Mouse (Mus musculus) testis, adult 2 months (tissue): ENCODE results near the gene Apoe. TPM values are rescaled to one million over a fixed set of nuclear protein-coding genes. Genes with fewer than 3 reads are reported as not detected.

Experiments
- H3K27ac ChIP-seq: fragments of 200-500 bp; 2 replicates; pipeline ENCODE4 v1.5.1; 2012; ENCODE audit warnings: low read depth, low read length; ENCODE audit not compliant: control insufficient read depth, insufficient read depth
- H3K27me3 ChIP-seq: fragments of 200-500 bp; 2 replicates; pipeline ENCODE4 v1.6.1; 2012; ENCODE audit warnings: mild to moderate bottlenecking, low read length, moderate library complexity; ENCODE audit not compliant: control insufficient read depth, insufficient read depth
- H3K36me3 ChIP-seq: fragments of 200-500 bp; 2 replicates; pipeline ENCODE4 v1.6.1; 2012; ENCODE audit warnings: mild to moderate bottlenecking, low read length; ENCODE audit not compliant: control insufficient read depth, insufficient read depth
- H3K4me1 ChIP-seq: fragments of 200-500 bp; 2 replicates; pipeline ENCODE4 v1.6.1; 2012; ENCODE audit warnings: low read length; ENCODE audit not compliant: control insufficient read depth, insufficient read depth
- H3K4me3 ChIP-seq: fragments of 200-500 bp; 2 replicates; pipeline ENCODE4 v1.5.1; 2012; ENCODE audit warnings: low read depth, mild to moderate bottlenecking, low read length, moderate library complexity, mixed read lengths; ENCODE audit not compliant: control insufficient read depth
- CTCF ChIP-seq: fragments of 200-500 bp; IDR thresholded peaks from 2 replicates; pipeline ENCODE4 v1.5.1; 2012; ENCODE audit warnings: low read depth, mild to moderate bottlenecking, inconsistent platforms, low read length, moderate library complexity; ENCODE audit not compliant: control insufficient read depth, insufficient read depth, insufficient replicate concordance
- POLR2A ChIP-seq: fragments of 200-500 bp; IDR thresholded peaks from 2 replicates; pipeline ENCODE4 v1.6.1; 2012; ENCODE audit warnings: low read depth, mild to moderate bottlenecking, inconsistent platforms, low read length, moderate library complexity; ENCODE audit not compliant: control insufficient read depth
- polyA plus RNA-seq: library from polyadenylated mRNA; depleted of rRNA; stranded (reverse); fragments of >200 nt; gene quantifications from 2 replicates; pipeline ENCODE4 v1.2.3, GENCODE M21; 2012; rRNA removed

Gene Apoe
- polyA plus RNA-seq, 1 experiment: 122 TPM

DNA sequence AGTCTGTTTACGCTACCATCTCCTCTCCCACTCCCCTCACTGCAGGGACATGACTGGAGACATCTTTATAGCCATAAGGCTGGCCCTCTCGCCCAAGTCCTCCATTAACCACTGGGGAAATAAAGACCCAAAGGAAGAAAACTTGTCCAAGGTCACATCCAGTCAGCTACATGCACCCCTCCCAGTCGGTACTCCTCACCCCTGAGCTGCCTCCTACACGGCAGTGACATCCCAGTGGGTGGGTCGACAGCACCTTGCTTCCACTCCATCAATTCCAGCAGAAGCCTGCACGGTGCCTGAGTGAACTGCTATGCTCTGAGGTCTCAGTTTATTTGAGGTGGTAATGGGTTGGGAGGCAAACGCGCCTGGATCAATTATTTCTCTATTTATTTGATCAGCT, 35.0 kb downstream of the Apoe start:
- Histone ChIP-seq H3K27me3 (no peaks in the 10 kb centered on the region), H3K4me1 (peaks cover 9% of the 10 kb centered on the region), H3K36me3 (no peaks in the 10 kb centered on the region), H3K27ac (peak overlapping the region; percentile 73; the same call in 1 of the 2 replicates), H3K4me3 (peak overlapping the region; percentile 92)
- no peak for TF ChIP-seq POLR2A
- TF ChIP-seq CTCF: no peak

GRCm38 (mm10) chr7:19652614-19653013, 46.4 kb downstream of the Apoe start:
- no peak overlapping the region for H3K4me3 ChIP-seq
- H3K4me1 ChIP-seq: no peaks in the 10 kb centered on the region
- no peak overlapping the region for H3K27ac ChIP-seq
- TF ChIP-seq CTCF: no peak
- no peak for TF ChIP-seq POLR2A
- H3K36me3 ChIP-seq: no peaks in the 10 kb centered on the region; the same call in none of the 2 replicates
- H3K27me3 ChIP-seq: no peaks in the 10 kb centered on the region

DNA sequence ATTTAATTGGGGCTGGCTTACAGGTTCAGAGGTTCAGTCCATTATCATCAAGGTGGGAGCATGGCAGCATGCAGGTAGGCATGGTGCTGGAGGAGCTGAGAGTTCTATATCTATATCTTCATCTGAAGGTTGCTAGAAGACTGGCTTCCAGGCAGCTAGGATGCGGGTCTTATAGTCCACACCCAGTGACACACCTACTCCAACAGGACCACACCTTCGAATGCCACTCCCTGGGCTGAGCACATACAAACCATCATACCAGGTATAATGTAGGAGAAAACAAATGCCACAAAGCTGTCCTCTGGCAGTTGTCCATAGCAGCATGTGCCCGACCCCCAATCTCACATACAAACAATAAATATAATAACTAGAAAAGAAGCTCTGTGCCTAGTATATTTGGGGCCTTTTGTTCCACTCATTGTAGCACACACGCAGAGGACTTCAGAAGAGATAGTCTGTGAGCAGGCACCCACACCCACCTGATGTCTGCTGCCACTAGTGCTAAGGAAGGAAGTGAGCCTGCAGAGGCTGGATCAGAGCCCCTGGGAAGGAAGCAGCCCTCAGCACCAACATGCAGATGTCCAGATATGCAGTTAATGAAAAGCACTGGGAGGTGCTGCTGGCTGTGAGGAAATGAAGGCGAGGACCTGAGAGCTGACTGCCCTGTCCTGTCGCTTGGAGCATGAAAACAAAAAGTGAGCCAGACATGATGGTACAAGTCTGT, 47.8 kb downstream of the Apoe start:
- no peaks in the 10 kb centered on the region for H3K27me3 ChIP-seq
- H3K4me1 ChIP-seq: no peaks in the 10 kb centered on the region
- no peak overlapping the region for H3K4me3 ChIP-seq
- no peak overlapping the region for H3K27ac ChIP-seq
- no peak for TF ChIP-seq POLR2A
- TF ChIP-seq CTCF: no peak
- no peaks in the 10 kb centered on the region; the same call in none of the 2 replicates for H3K36me3 ChIP-seq

Other genes starting within 250 kb of the Apoe start
- 13.2 and 14.1 TPM in 2 replicates for gene Mark4, start 240.4 kb downstream of the Apoe start, polyA plus RNA-seq
- gene Exoc3l2, start 235.9 kb downstream of the Apoe start, polyA plus RNA-seq: 26.1 and 27.2 TPM in 2 replicates
- 3.0 and 3.7 TPM in 2 replicates for gene Bloc1s3, start 190.8 kb downstream of the Apoe start, polyA plus RNA-seq
- gene Trappc6a, start 190.8 kb downstream of the Apoe start, polyA plus RNA-seq: 61.1 and 62.1 TPM in 2 replicates
- 5.6 and 6.9 TPM in 2 replicates for gene Nkpd1, start 181.3 kb downstream of the Apoe start, polyA plus RNA-seq
- 37.3 and 48.4 TPM in 2 replicates for gene Ppp1r37, start 136.1 kb downstream of the Apoe start, polyA plus RNA-seq
- gene Zfp296, start 121.9 kb downstream of the Apoe start, polyA plus RNA-seq: 7.0 and 10.5 TPM in 2 replicates
- 64.1 and 68.2 TPM in 2 replicates for gene Gemin7, start 121.6 kb downstream of the Apoe start, polyA plus RNA-seq
- 93.7 and 99.3 TPM in 2 replicates for gene Clasrp, start 94.7 kb downstream of the Apoe start, polyA plus RNA-seq
- 4.1 and 5.1 TPM in 2 replicates for gene Relb, start 69.8 kb downstream of the Apoe start, polyA plus RNA-seq
- gene Clptm1, start 34.2 kb downstream of the Apoe start, polyA plus RNA-seq: 81.1 and 85.6 TPM in 2 replicates
- gene Apoc2, start 21.2 kb downstream of the Apoe start, polyA plus RNA-seq: 0.38 and 0.47 TPM in 2 replicates
- not detected in 2 replicates for gene Gm44805, start 17.8 kb downstream of the Apoe start, polyA plus RNA-seq
- gene Apoc4, start 17.7 kb downstream of the Apoe start, polyA plus RNA-seq: not detected in 2 replicates
- 17.3 and 21.1 TPM in 2 replicates for gene Apoc1, start 6.5 kb downstream of the Apoe start, polyA plus RNA-seq
- 36.8 and 38.3 TPM in 2 replicates for gene Tomm40, start 16.2 kb upstream of the Apoe start, polyA plus RNA-seq
- 69.1 and 71.8 TPM in 2 replicates for gene Nectin2, start 51.3 kb upstream of the Apoe start, polyA plus RNA-seq
- gene Bcam, start 71.8 kb upstream of the Apoe start, polyA plus RNA-seq: 4.5 and 7.5 TPM in 2 replicates
- gene Cblc, start 97.6 kb upstream of the Apoe start, polyA plus RNA-seq: 0.82 TPM in 1 of 2 replicates, not detected in the other
- gene Bcl3, start 123.6 kb upstream of the Apoe start, polyA plus RNA-seq: 4.4 and 5.9 TPM in 2 replicates
- gene Gm19345, start 152.8 kb upstream of the Apoe start, polyA plus RNA-seq: 0.21 and 0.42 TPM in 2 replicates
- 0.32 and 0.37 TPM in 2 replicates for gene Ceacam16, start 162.1 kb upstream of the Apoe start, polyA plus RNA-seq
- not detected in 2 replicates for gene Ceacam19, start 188.8 kb upstream of the Apoe start, polyA plus RNA-seq
- 5.5 and 6.1 TPM in 2 replicates for gene Pvr, start 222.0 kb upstream of the Apoe start, polyA plus RNA-seq